Mouse (Mus musculus): ENCODE measurements around the gene Commd1. TPM values are rescaled to one million over a fixed set of nuclear protein-coding genes. Genes with fewer than 3 reads are reported as not detected.

Gene Commd1
- polyA plus RNA-seq, 1 experiment: not detected

DNA sequence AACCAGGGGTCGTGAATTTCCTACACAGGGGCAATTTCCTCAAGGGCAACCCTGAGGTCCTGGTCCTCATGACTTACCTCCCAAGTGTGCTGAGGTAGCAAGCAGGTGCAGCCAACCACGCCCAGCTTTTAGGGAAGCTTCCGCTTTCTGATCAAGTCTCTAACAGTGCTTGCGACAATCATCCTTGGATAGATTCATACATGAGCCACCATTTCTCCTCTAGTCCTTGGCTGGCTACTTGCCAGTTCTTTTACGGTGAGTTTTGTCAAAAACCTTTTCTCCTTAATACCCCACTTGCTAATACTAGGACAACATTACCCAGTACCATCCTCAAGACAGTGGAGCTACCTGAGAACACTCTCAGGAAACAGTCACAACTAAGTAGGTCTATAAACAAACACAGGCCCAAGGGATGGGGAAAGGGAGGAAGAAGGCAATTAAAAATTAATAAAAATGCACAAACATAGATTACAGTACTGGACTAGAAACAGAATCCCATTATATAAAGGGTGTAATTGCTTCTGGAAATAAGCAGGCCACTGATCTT lies 133.5 kb downstream of the Commd1 start:
- 93% methylated on average over 5 of the region's 5 CpGs for WGBS
- Histone ChIP-seq H3K4me3 (ENCODE audit: insufficient read depth, low read depth, low read length) (no peak overlapping the region), H3K27ac (ENCODE audit: insufficient read depth, low read depth, low read length) (no peak overlapping the region), H3K4me1 (ENCODE audit: control insufficient read depth, insufficient read depth, low read length) (peaks cover 12% of the 10 kb centered on the region)
- TF ChIP-seq CTCF (IDR thresholded peaks at IDR 0.05; ENCODE audit: insufficient read depth, low read depth, low read length): no peak
- TF ChIP-seq POLR2A (IDR thresholded peaks at IDR 0.05; ENCODE audit: insufficient read depth, low read depth, low read length): no peak

DNA sequence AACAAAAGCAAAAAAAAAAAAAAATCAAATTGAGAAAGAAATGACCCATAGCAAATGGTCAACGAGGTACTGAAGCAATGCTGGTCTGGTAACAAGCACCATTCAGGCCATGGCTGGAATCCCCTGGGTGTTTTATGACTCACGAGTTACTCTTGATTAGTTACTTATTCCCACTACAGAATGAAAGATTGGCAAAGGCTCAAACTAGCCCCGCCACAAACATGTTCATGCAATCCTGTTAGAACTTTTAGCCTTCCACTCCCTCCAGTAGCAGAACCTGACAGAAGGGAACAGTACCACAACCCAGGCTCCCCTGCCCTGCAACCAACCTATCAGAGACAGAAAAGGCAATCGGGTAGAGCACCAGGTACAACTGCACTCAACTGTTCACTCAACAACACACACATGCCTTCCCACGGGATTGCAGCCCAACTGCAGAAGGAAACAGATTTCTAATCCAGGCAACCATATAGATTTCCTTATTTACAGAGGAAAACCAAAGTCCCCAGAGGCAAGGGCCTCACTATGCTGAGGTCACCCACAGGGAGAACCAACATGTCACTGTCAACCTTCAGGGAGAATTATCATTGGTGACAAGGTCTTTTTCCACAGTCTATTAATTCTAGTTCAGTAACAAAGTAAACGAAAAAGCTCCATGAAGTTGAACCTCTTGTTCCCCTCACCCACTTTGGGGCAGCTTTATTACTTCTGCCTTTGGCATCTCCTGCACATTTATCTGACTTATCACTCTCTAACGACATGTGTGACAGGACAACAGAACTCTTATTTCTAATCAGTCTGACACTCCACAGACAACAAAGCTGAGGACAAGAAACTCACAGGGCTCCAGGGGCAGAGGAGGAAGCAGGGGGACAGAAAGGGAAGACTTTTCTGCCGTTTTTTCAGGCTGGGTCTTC lies 134.2 kb downstream of the Commd1 start:
- WGBS: 66% methylated on average over 8 of the region's 8 CpGs

GRCm38 (mm10) chr11:22846960-22847731 lies 135.0 kb downstream of the Commd1 start:
- no peak overlapping the region for H3K4me3 ChIP-seq (ENCODE audit: insufficient read depth, low read depth, low read length)
- WGBS: 88% methylated on average over 8 of the region's 8 CpGs
- no peak overlapping the region for H3K27ac ChIP-seq (ENCODE audit: insufficient read depth, low read depth, low read length)
- H3K4me1 ChIP-seq (ENCODE audit: control insufficient read depth, insufficient read depth, low read length): peaks cover 14% of the 10 kb centered on the region
- no peak for TF ChIP-seq POLR2A (IDR thresholded peaks at IDR 0.05; ENCODE audit: insufficient read depth, low read depth, low read length)
- TF ChIP-seq CTCF (IDR thresholded peaks at IDR 0.05; ENCODE audit: insufficient read depth, low read depth, low read length): no peak

More for the DNA sequence above, 134.2 kb downstream of the Commd1 start:
- TF ChIP-seq CTCF (IDR thresholded peaks at IDR 0.05; ENCODE audit: insufficient read depth, low read depth, low read length) (no peak), POLR2A (IDR thresholded peaks at IDR 0.05; ENCODE audit: insufficient read depth, low read depth, low read length) (no peak)
- Histone ChIP-seq H3K27ac (ENCODE audit: insufficient read depth, low read depth, low read length) (no peak overlapping the region), H3K4me3 (ENCODE audit: insufficient read depth, low read depth, low read length) (no peak overlapping the region), H3K4me1 (ENCODE audit: control insufficient read depth, insufficient read depth, low read length) (peaks cover 12% of the 10 kb centered on the region)

Other genes starting within 250 kb of the Commd1 start
- not detected in 2 replicates for gene B3gnt2, start 121.4 kb downstream of the Commd1 start, polyA plus RNA-seq (2012; ENCODE audit: insufficient read depth, insufficient read length, low replicate concordance, missing spikeins)
- gene Zrsr1, start 10.4 kb downstream of the Commd1 start, polyA plus RNA-seq (2012; ENCODE audit: insufficient read depth, insufficient read length, low replicate concordance, missing spikeins): not detected in 2 replicates
- not detected in 2 replicates for gene Gm28048, start 292 bp downstream of the Commd1 start, polyA plus RNA-seq (2012; ENCODE audit: insufficient read depth, insufficient read length, low replicate concordance, missing spikeins)
- gene Cct4, start 8.1 kb upstream of the Commd1 start, polyA plus RNA-seq (2012; ENCODE audit: insufficient read depth, insufficient read length, low replicate concordance, missing spikeins): not detected in 2 replicates
- gene Fam161a, start 25.1 kb upstream of the Commd1 start, polyA plus RNA-seq (2012; ENCODE audit: insufficient read depth, insufficient read length, low replicate concordance, missing spikeins): not detected in 2 replicates

Measured in olfactory bulb, adult 2 months (tissue).